Mouse (Mus musculus): ENCODE data around the gene Napsa. TPM values are rescaled to one million over a fixed set of nuclear protein-coding genes. Genes with fewer than 3 reads are reported as not detected.

The Napsa gene
- polyA plus RNA-seq, 1 experiment from 2014 or later, result 0.70 TPM

GRCm38 (mm10) chr7:44557629-44558028 lies 14.6 kb upstream of the Napsa start:
- Histone ChIP-seq H3K9me3 (replicated peaks; ENCODE audit: control insufficient read depth, low read length) (no peaks in the 10 kb centered on the region), H3K9ac (ENCODE audit: low read depth, low read length) (no peak overlapping the region), H3K27me3 (ENCODE audit: control insufficient read depth, insufficient read depth, low read length) (no peaks in the 10 kb centered on the region), H3K4me2 (no peak overlapping the region), H3K4me1 (ENCODE audit: control insufficient read depth, insufficient read depth, low read length) (no peaks in the 10 kb centered on the region; the same call in 1 of the 2 replicates), H3K36me3 (ENCODE audit: control insufficient read depth, insufficient read depth, low read length) (no peaks in the 10 kb centered on the region), H3K4me3 (ENCODE audit: low read depth, low read length) (no peak overlapping the region), H3K27ac (ENCODE audit: low read depth, low read length) (no peak overlapping the region)
- no peak for ATAC-seq (replicated peaks; ENCODE audit: insufficient number of reproducible peaks, low FRiP score, low TSS enrichment)
- WGBS (ENCODE audit: insufficient replicate concordance), result 61% methylated on average over 2 of the region's 2 CpGs

GRCm38 (mm10) chr7:44560435-44561400 lies 11.5 kb upstream of the Napsa start:
- no peaks in the 10 kb centered on the region for H3K9me3 ChIP-seq (replicated peaks; ENCODE audit: control insufficient read depth, low read length)
- H3K4me3 ChIP-seq (ENCODE audit: low read depth, low read length), result no peak overlapping the region
- H3K4me1 ChIP-seq (ENCODE audit: control insufficient read depth, insufficient read depth, low read length), result no peaks in the 10 kb centered on the region
- no peaks in the 10 kb centered on the region for H3K36me3 ChIP-seq (ENCODE audit: control insufficient read depth, insufficient read depth, low read length)
- H3K4me2 ChIP-seq, result no peak overlapping the region
- H3K27ac ChIP-seq (ENCODE audit: low read depth, low read length), result no peak overlapping the region
- 48% methylated on average over 18 of the region's 18 CpGs for WGBS (ENCODE audit: insufficient replicate concordance)
- no peak for ATAC-seq (replicated peaks; ENCODE audit: insufficient number of reproducible peaks, low FRiP score, low TSS enrichment)
- peak overlapping the region; percentile 19; the same call in 1 of the 2 replicates for H3K9ac ChIP-seq (ENCODE audit: low read depth, low read length)
- no peaks in the 10 kb centered on the region for H3K27me3 ChIP-seq (ENCODE audit: control insufficient read depth, insufficient read depth, low read length)

GRCm38 (mm10) chr7:44563284-44563683 lies 8.9 kb upstream of the Napsa start:
- no peaks in the 10 kb centered on the region for H3K36me3 ChIP-seq (ENCODE audit: control insufficient read depth, insufficient read depth, low read length)
- WGBS (ENCODE audit: insufficient replicate concordance), result 41% methylated on average over 8 of the region's 8 CpGs
- H3K4me1 ChIP-seq (ENCODE audit: control insufficient read depth, insufficient read depth, low read length), result no peaks in the 10 kb centered on the region
- no peak for ATAC-seq (replicated peaks; ENCODE audit: insufficient number of reproducible peaks, low FRiP score, low TSS enrichment)
- no peaks in the 10 kb centered on the region; the same call in 1 of the 2 replicates for H3K27me3 ChIP-seq (ENCODE audit: control insufficient read depth, insufficient read depth, low read length)
- H3K9ac ChIP-seq (ENCODE audit: low read depth, low read length), result no peak overlapping the region
- no peak overlapping the region for H3K4me2 ChIP-seq
- no peaks in the 10 kb centered on the region for H3K9me3 ChIP-seq (replicated peaks; ENCODE audit: control insufficient read depth, low read length)
- no peak overlapping the region for H3K27ac ChIP-seq (ENCODE audit: low read depth, low read length)
- no peak overlapping the region for H3K4me3 ChIP-seq (ENCODE audit: low read depth, low read length)

- no peak for ATAC-seq (replicated peaks; ENCODE audit: insufficient number of reproducible peaks, low FRiP score, low TSS enrichment)
- H3K9me3 ChIP-seq (replicated peaks; ENCODE audit: control insufficient read depth, low read length), result no peaks in the 10 kb centered on the region
- no peaks in the 10 kb centered on the region for H3K4me1 ChIP-seq (ENCODE audit: control insufficient read depth, insufficient read depth, low read length)
- no peak overlapping the region for H3K4me3 ChIP-seq (ENCODE audit: low read depth, low read length)
- no peaks in the 10 kb centered on the region; the same call in 1 of the 2 replicates for H3K27me3 ChIP-seq (ENCODE audit: control insufficient read depth, insufficient read depth, low read length)
- H3K36me3 ChIP-seq (ENCODE audit: control insufficient read depth, insufficient read depth, low read length), result no peaks in the 10 kb centered on the region
- H3K27ac ChIP-seq (ENCODE audit: low read depth, low read length), result no peak overlapping the region
- WGBS (ENCODE audit: insufficient replicate concordance), result 83% methylated on average over 10 of the region's 10 CpGs
- no peak overlapping the region for H3K9ac ChIP-seq (ENCODE audit: low read depth, low read length)
- H3K4me2 ChIP-seq, result no peak overlapping the region
Measured at GRCm38 (mm10) chr7:44564486-44564885, 7.7 kb upstream of the Napsa start.

- no peaks in the 10 kb centered on the region for H3K4me1 ChIP-seq (ENCODE audit: control insufficient read depth, insufficient read depth, low read length)
- no peaks in the 10 kb centered on the region; the same call in 1 of the 2 replicates for H3K27me3 ChIP-seq (ENCODE audit: control insufficient read depth, insufficient read depth, low read length)
- no peak for ATAC-seq (replicated peaks; ENCODE audit: insufficient number of reproducible peaks, low FRiP score, low TSS enrichment)
- no peaks in the 10 kb centered on the region for H3K36me3 ChIP-seq (ENCODE audit: control insufficient read depth, insufficient read depth, low read length)
- no peak overlapping the region for H3K4me2 ChIP-seq
- no peaks in the 10 kb centered on the region for H3K9me3 ChIP-seq (replicated peaks; ENCODE audit: control insufficient read depth, low read length)
- 68% methylated on average over 6 of the region's 6 CpGs for WGBS (ENCODE audit: insufficient replicate concordance)
- no peak overlapping the region for H3K27ac ChIP-seq (ENCODE audit: low read depth, low read length)
- H3K9ac ChIP-seq (ENCODE audit: low read depth, low read length), result no peak overlapping the region
- H3K4me3 ChIP-seq (ENCODE audit: low read depth, low read length), result no peak overlapping the region
Measured at GRCm38 (mm10) chr7:44565414-44565813, 6.8 kb upstream of the Napsa start.

GRCm38 (mm10) chr7:44568803-44569202 lies 3.4 kb upstream of the Napsa start:
- no peak overlapping the region for H3K4me2 ChIP-seq
- ATAC-seq (replicated peaks; ENCODE audit: insufficient number of reproducible peaks, low FRiP score, low TSS enrichment), result no peak

GRCm38 (mm10) chr7:44570989-44571388 lies 1.2 kb upstream of the Napsa start:
- no peak overlapping the region for H3K9ac ChIP-seq (ENCODE audit: low read depth, low read length)
- no peak overlapping the region for H3K4me2 ChIP-seq
- H3K9me3 ChIP-seq (replicated peaks; ENCODE audit: control insufficient read depth, low read length), result no peaks in the 10 kb centered on the region
- H3K4me3 ChIP-seq (ENCODE audit: low read depth, low read length), result no peak overlapping the region
- H3K27me3 ChIP-seq (ENCODE audit: control insufficient read depth, insufficient read depth, low read length), result peaks cover 2% of the 10 kb centered on the region; the same call in 1 of the 2 replicates
- no peak overlapping the region for H3K27ac ChIP-seq (ENCODE audit: low read depth, low read length)
- ATAC-seq (replicated peaks; ENCODE audit: insufficient number of reproducible peaks, low FRiP score, low TSS enrichment), result no peak
- H3K4me1 ChIP-seq (ENCODE audit: control insufficient read depth, insufficient read depth, low read length), result no peaks in the 10 kb centered on the region
- 74% methylated on average over 6 of the region's 6 CpGs for WGBS (ENCODE audit: insufficient replicate concordance)
- no peaks in the 10 kb centered on the region for H3K36me3 ChIP-seq (ENCODE audit: control insufficient read depth, insufficient read depth, low read length)

More at GRCm38 (mm10) chr7:44568803-44569202, 3.4 kb upstream of the Napsa start:
- WGBS (ENCODE audit: insufficient replicate concordance), result 71% methylated on average over 9 of the region's 9 CpGs
- H3K27ac ChIP-seq (ENCODE audit: low read depth, low read length), result no peak overlapping the region
- no peaks in the 10 kb centered on the region for H3K4me1 ChIP-seq (ENCODE audit: control insufficient read depth, insufficient read depth, low read length)
- peaks cover 2% of the 10 kb centered on the region; the same call in 1 of the 2 replicates for H3K27me3 ChIP-seq (ENCODE audit: control insufficient read depth, insufficient read depth, low read length)
- no peak overlapping the region for H3K9ac ChIP-seq (ENCODE audit: low read depth, low read length)
- no peak overlapping the region for H3K4me3 ChIP-seq (ENCODE audit: low read depth, low read length)
- no peaks in the 10 kb centered on the region for H3K9me3 ChIP-seq (replicated peaks; ENCODE audit: control insufficient read depth, low read length)
- H3K36me3 ChIP-seq (ENCODE audit: control insufficient read depth, insufficient read depth, low read length), result no peaks in the 10 kb centered on the region

GRCm38 (mm10) chr7:44571811-44572210 lies 369 bp upstream of the Napsa start:
- Histone ChIP-seq H3K36me3 (ENCODE audit: control insufficient read depth, insufficient read depth, low read length) (no peaks in the 10 kb centered on the region), H3K4me2 (no peak overlapping the region), H3K4me1 (ENCODE audit: control insufficient read depth, insufficient read depth, low read length) (no peaks in the 10 kb centered on the region), H3K9ac (ENCODE audit: low read depth, low read length) (no peak overlapping the region), H3K4me3 (ENCODE audit: low read depth, low read length) (no peak overlapping the region), H3K9me3 (replicated peaks; ENCODE audit: control insufficient read depth, low read length) (no peaks in the 10 kb centered on the region), H3K27ac (ENCODE audit: low read depth, low read length) (no peak overlapping the region), H3K27me3 (ENCODE audit: control insufficient read depth, insufficient read depth, low read length) (peaks cover 2% of the 10 kb centered on the region; the same call in 1 of the 2 replicates)
- no peak for ATAC-seq (replicated peaks; ENCODE audit: insufficient number of reproducible peaks, low FRiP score, low TSS enrichment)
- 69% methylated on average over 4 of the region's 4 CpGs for WGBS (ENCODE audit: insufficient replicate concordance)
